Mouse (Mus musculus): Measurements from ENCODE around the gene Naa10. TPM values are rescaled to one million over a fixed set of nuclear protein-coding genes. Genes with fewer than 3 reads are reported as not detected.

The Naa10 gene
- polyA plus RNA-seq, 1 experiment: 42.7 TPM

DNA sequence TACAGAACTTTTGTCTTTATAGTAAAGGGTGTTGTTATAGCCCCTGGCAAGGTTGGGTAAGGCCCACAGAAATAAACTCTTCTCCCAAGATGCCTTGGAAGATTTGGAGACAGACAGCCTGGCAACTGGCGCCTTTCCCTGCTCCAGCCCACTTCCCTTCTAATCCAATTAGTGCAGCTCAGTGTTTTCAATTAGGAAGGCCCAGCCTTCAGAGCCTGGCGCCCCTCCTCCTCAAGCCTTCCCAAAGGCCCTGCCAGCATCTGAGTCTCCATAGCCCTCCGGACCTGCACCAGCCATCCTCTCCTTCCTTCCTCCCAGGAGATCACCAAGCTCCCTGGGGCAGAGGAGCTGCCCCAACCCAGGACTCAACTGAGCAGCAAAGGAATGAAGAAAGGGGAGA, 54.5 kb downstream of the Naa10 start:
- Histone ChIP-seq H3K27ac (ENCODE audit: insufficient read depth, low read length) (no peak overlapping the region), H3K4me1 (ENCODE audit: control insufficient read depth, insufficient read depth, low read length) (no peaks in the 10 kb centered on the region), H3K4me3 (ENCODE audit: insufficient read depth, low read length) (no peak overlapping the region)
- no peak for TF ChIP-seq POLR2A (IDR thresholded peaks at IDR 0.05; ENCODE audit: low read depth, low read length)
- TF ChIP-seq CTCF (IDR thresholded peaks at IDR 0.05; ENCODE audit: borderline replicate concordance, insufficient read depth, low read length): no peak

Other genes starting within 250 kb of the Naa10 start
- 105 and 113 TPM in 2 replicates for gene Slc6a8, start 248.8 kb downstream of the Naa10 start, polyA plus RNA-seq (2011; ENCODE audit: insufficient read length, low read depth, missing spikeins)
- 207 and 261 TPM in 2 replicates for gene Bcap31, start 205.8 kb downstream of the Naa10 start, polyA plus RNA-seq (2011; ENCODE audit: insufficient read length, low read depth, missing spikeins)
- 12.3 and 14.7 TPM in 2 replicates for gene Abcd1, start 205.3 kb downstream of the Naa10 start, polyA plus RNA-seq (2011; ENCODE audit: insufficient read length, low read depth, missing spikeins)
- gene Plxnb3, start 164.9 kb downstream of the Naa10 start, polyA plus RNA-seq (2011; ENCODE audit: insufficient read length, low read depth, missing spikeins): 0.25 TPM in 1 of 2 replicates, not detected in the other
- not detected in 2 replicates for gene Srpk3, start 147.5 kb downstream of the Naa10 start, polyA plus RNA-seq (2011; ENCODE audit: insufficient read length, low read depth, missing spikeins)
- gene Idh3g, start 135.0 kb downstream of the Naa10 start, polyA plus RNA-seq (2011; ENCODE audit: insufficient read length, low read depth, missing spikeins): 94.8 and 115 TPM in 2 replicates
- 288 and 321 TPM in 2 replicates for gene Ssr4, start 134.9 kb downstream of the Naa10 start, polyA plus RNA-seq (2011; ENCODE audit: insufficient read length, low read depth, missing spikeins)
- gene Pdzd4, start 97.0 kb downstream of the Naa10 start, polyA plus RNA-seq (2011; ENCODE audit: insufficient read length, low read depth, missing spikeins): 5.6 and 8.9 TPM in 2 replicates
- not detected in 2 replicates for gene Avpr2, start 29.8 kb downstream of the Naa10 start, polyA plus RNA-seq (2011; ENCODE audit: insufficient read length, low read depth, missing spikeins)
- gene L1cam, start 25.8 kb downstream of the Naa10 start, polyA plus RNA-seq (2011; ENCODE audit: insufficient read length, low read depth, missing spikeins): 0.27 and 1.3 TPM in 2 replicates
- gene Arhgap4, start 74 bp downstream of the Naa10 start, polyA plus RNA-seq (2011; ENCODE audit: insufficient read length, low read depth, missing spikeins): 0.40 and 0.72 TPM in 2 replicates
- 31.4 and 42.9 TPM in 2 replicates for gene Renbp, start 8.9 kb upstream of the Naa10 start, polyA plus RNA-seq (2011; ENCODE audit: insufficient read length, low read depth, missing spikeins)
- gene Hcfc1, start 44.4 kb upstream of the Naa10 start, polyA plus RNA-seq (2011; ENCODE audit: insufficient read length, low read depth, missing spikeins): 61.4 and 65.6 TPM in 2 replicates
- 61.2 and 68.2 TPM in 2 replicates for gene Irak1, start 102.0 kb upstream of the Naa10 start, polyA plus RNA-seq (2011; ENCODE audit: insufficient read length, low read depth, missing spikeins)
- not detected in 2 replicates for gene Opn1mw, start 205.5 kb upstream of the Naa10 start, polyA plus RNA-seq (2011; ENCODE audit: insufficient read length, low read depth, missing spikeins)
- 19.0 and 21.0 TPM in 2 replicates for gene Mecp2, start 213.4 kb upstream of the Naa10 start, polyA plus RNA-seq (2011; ENCODE audit: insufficient read length, low read depth, missing spikeins)
- not detected in 2 replicates for gene Tex28, start 245.9 kb upstream of the Naa10 start, polyA plus RNA-seq (2011; ENCODE audit: insufficient read length, low read depth, missing spikeins)